Comparison of ENCODE assay signal across 8 mouse cellular contexts in genomic region chr9:114982689-114983360, GRCm38 (mm10). TPM values are rescaled to one million over a fixed set of nuclear protein-coding genes. Genes with fewer than 3 reads are reported as not detected.
DNase-seq lines count a peak whose midpoint lies in the region; ATAC-seq and TF ChIP-seq lines count a peak whose summit lies in the region.

Gene Rps27rt, minus strand, starts transcription at chr9:114982739.

- WGBS in kidney, postnatal 0 days: 92% methylated on average over 16 of the region's 16 CpGs
- 81% methylated on average over 16 of the region's 16 CpGs for WGBS in forebrain, embryonic 16.5 days
- WGBS in hindbrain, embryonic 13.5 days: 93% methylated on average over 16 of the region's 16 CpGs
- WGBS in liver, embryonic 16.5 days (ENCODE audit: insufficient replicate concordance): 71% methylated on average over 16 of the region's 16 CpGs

- ATAC-seq in kidney, postnatal 0 days (replicated peaks; ENCODE audit: low FRiP score, low read depth): no peak
- no peak for ATAC-seq in forebrain, embryonic 16.5 days
- no peak for ATAC-seq in hindbrain, embryonic 13.5 days (ENCODE audit: low FRiP score)
- no peak for ATAC-seq in liver, embryonic 16.5 days (ENCODE audit: low read depth)

- H3K27me3 ChIP-seq in kidney, postnatal 0 days (ENCODE audit: insufficient read depth, low read length): no peaks in the 10 kb centered on the region
- H3K27me3 ChIP-seq in forebrain, embryonic 16.5 days (replicated peaks; ENCODE audit: control insufficient read depth, insufficient read depth, low read length): no peaks in the 10 kb centered on the region
- peaks cover 20% of the 10 kb centered on the region for H3K27me3 ChIP-seq in hindbrain, embryonic 13.5 days
- H3K27me3 ChIP-seq in liver, embryonic 16.5 days (ENCODE audit: control insufficient read depth, insufficient read depth, low read depth, low read length): peaks cover 31% of the 10 kb centered on the region

- no peaks in the 10 kb centered on the region for H3K36me3 ChIP-seq in kidney, postnatal 0 days (ENCODE audit: insufficient read depth, low read length)
- H3K36me3 ChIP-seq in forebrain, embryonic 16.5 days (ENCODE audit: control insufficient read depth, insufficient read depth): no peaks in the 10 kb centered on the region
- H3K36me3 ChIP-seq in hindbrain, embryonic 13.5 days: no peaks in the 10 kb centered on the region
- H3K36me3 ChIP-seq in liver, embryonic 16.5 days (ENCODE audit: control insufficient read depth, insufficient read depth): no peaks in the 10 kb centered on the region

- H3K4me3 ChIP-seq in kidney, postnatal 0 days (replicated peaks; ENCODE audit: low read depth, low read length): no peak within 1 kb of the TSS
- no peak within 1 kb of the TSS for H3K4me3 ChIP-seq in forebrain, embryonic 16.5 days (replicated peaks; ENCODE audit: low read length)
- no peak within 1 kb of the TSS for H3K4me3 ChIP-seq in hindbrain, embryonic 13.5 days
- no peak within 1 kb of the TSS for H3K4me3 ChIP-seq in liver, embryonic 16.5 days (ENCODE audit: low read depth, low read length)

- no peak within 1 kb of the TSS for H3K4me2 ChIP-seq in kidney, postnatal 0 days (ENCODE audit: low read length)
- no peak within 1 kb of the TSS for H3K4me2 ChIP-seq in forebrain, embryonic 16.5 days (ENCODE audit: low read length)
- H3K4me2 ChIP-seq in hindbrain, embryonic 13.5 days: no peak within 1 kb of the TSS
- H3K4me2 ChIP-seq in liver, embryonic 16.5 days (ENCODE audit: low read depth, low read length): no peak within 1 kb of the TSS

- H3K9ac ChIP-seq in kidney, postnatal 0 days (ENCODE audit: low read depth, low read length): no peak within 1 kb of the TSS
- no peak within 1 kb of the TSS for H3K9ac ChIP-seq in forebrain, embryonic 16.5 days (replicated peaks; ENCODE audit: low read depth, low read length)
- no peak within 1 kb of the TSS for H3K9ac ChIP-seq in hindbrain, embryonic 13.5 days
- H3K9ac ChIP-seq in liver, embryonic 16.5 days (ENCODE audit: low read depth, low read length): no peak within 1 kb of the TSS

- no peak for TF ChIP-seq CTCF in kidney, postnatal 0 days (IDR thresholded peaks at IDR 0.05; ENCODE audit: low read depth)

- no peaks in the 10 kb centered on the region for H3K4me1 ChIP-seq in kidney, postnatal 0 days (replicated peaks; ENCODE audit: insufficient read depth, low read length)
- peaks cover 15% of the 10 kb centered on the region for H3K4me1 ChIP-seq in forebrain, embryonic 16.5 days (replicated peaks; ENCODE audit: control insufficient read depth, insufficient read depth, low read length)
- H3K4me1 ChIP-seq in hindbrain, embryonic 13.5 days (replicated peaks): peaks cover 23% of the 10 kb centered on the region
- H3K4me1 ChIP-seq in liver, embryonic 16.5 days (ENCODE audit: control insufficient read depth, low read depth, low read length): no peaks in the 10 kb centered on the region

- no peaks in the 10 kb centered on the region for H3K9me3 ChIP-seq in kidney, postnatal 0 days (replicated peaks; ENCODE audit: low read length)
- no peaks in the 10 kb centered on the region for H3K9me3 ChIP-seq in forebrain, embryonic 16.5 days (ENCODE audit: control insufficient read depth, low read length)
- no peaks in the 10 kb centered on the region for H3K9me3 ChIP-seq in hindbrain, embryonic 13.5 days
- no peaks in the 10 kb centered on the region for H3K9me3 ChIP-seq in liver, embryonic 16.5 days (replicated peaks; ENCODE audit: control insufficient read depth, low read length)

- no peak within 1 kb of the TSS for H3K27ac ChIP-seq in kidney, postnatal 0 days
- H3K27ac ChIP-seq in forebrain, embryonic 16.5 days (ENCODE audit: low read length): no peak within 1 kb of the TSS
- H3K27ac ChIP-seq in hindbrain, embryonic 13.5 days: no peak within 1 kb of the TSS
- H3K27ac ChIP-seq in liver, embryonic 16.5 days (ENCODE audit: low read length): no peak within 1 kb of the TSS

- no peak for DNase-seq in kidney, postnatal 0 days (ENCODE audit: low spot score)
- DNase-seq in kidney, adult 9 months: no peak
- no peak for DNase-seq in adrenal gland, adult 8-10 months
- DNase-seq in c-Kit-positive CD71-positive TER-119-positive erythroid progenitor cells, embryonic 14.5 days (ENCODE audit: low spot score): no peak
- DNase-seq in embryo, embryonic 10.5 days (ENCODE audit: low spot score): no peak

RNA-seq across cellular contexts. Expression of gene Rps27rt, which starts in this region (rescaled TPM):
- polyA plus RNA-seq in kidney, postnatal 0 days (2015; fragmentation: Nextera tagmentation; extraction: Ambion mirVana): 792 and 845 TPM in 2 replicates
- total RNA-seq in adrenal gland, adult 8-10 months (2022): 100 to 1,000 TPM in 1 of 4 experiments, 10 to 100 TPM in 3; 52.0 to 101 (median 75.4) TPM
- polyA plus RNA-seq in forebrain, embryonic 16.5 days (2015; fragmentation: Nextera tagmentation; extraction: Ambion mirVana): 169 and 228 TPM in 2 replicates
- polyA plus RNA-seq in hindbrain, embryonic 13.5 days (2015; fragmentation: Nextera tagmentation; extraction: Ambion mirVana): 268 and 296 TPM in 2 replicates
- 96.9 and 142 TPM in 2 replicates for polyA plus RNA-seq in liver, embryonic 16.5 days (2015; fragmentation: Nextera tagmentation; extraction: Ambion mirVana)
